Mouse (Mus musculus): Measurements from ENCODE around the gene Msx1. TPM values are rescaled to one million over a fixed set of nuclear protein-coding genes. Genes with fewer than 3 reads are reported as not detected.

The Msx1 gene
- polyA plus RNA-seq, 1 experiment from 2014 or later = 73.2 TPM

GRCm38 (mm10) chr5:37829296-37829670 lies 4.9 kb upstream of the Msx1 start:
- no peaks in the 10 kb centered on the region for H3K36me3 ChIP-seq (ENCODE audit: control insufficient read depth, insufficient read depth, low read length)
- H3K9me3 ChIP-seq (ENCODE audit: control insufficient read depth, low read length) = peaks cover 5% of the 10 kb centered on the region; the same call in 1 of the 2 replicates
- peaks cover 97% of the 10 kb centered on the region for H3K27me3 ChIP-seq (replicated peaks; ENCODE audit: control insufficient read depth, insufficient read depth, low read length)
- H3K4me2 ChIP-seq (ENCODE audit: low read depth, low read length) = peak overlapping the region; percentile 78
- peak overlapping the region; percentile 82; the same call in 1 of the 2 replicates for H3K27ac ChIP-seq (replicated peaks; ENCODE audit: low read depth, low read length)
- peak overlapping the region; percentile 92; the same call in 1 of the 2 replicates for H3K9ac ChIP-seq (ENCODE audit: low read depth, low read length)
- H3K4me1 ChIP-seq (ENCODE audit: control insufficient read depth, insufficient read depth, low read length) = peaks cover 10% of the 10 kb centered on the region; the same call in 1 of the 2 replicates
- ATAC-seq (ENCODE audit: low read depth) (no peak), DNase-seq (ENCODE audit: low spot score) (no peak)
- H3K4me3 ChIP-seq (ENCODE audit: low read depth, low read length) = peak overlapping the region; percentile 68; the same call in 1 of the 2 replicates
- 6% methylated on average over 10 of the region's 10 CpGs for WGBS

- Histone ChIP-seq H3K9ac (ENCODE audit: low read depth, low read length) (peak overlapping the region; percentile 92; the same call in 1 of the 2 replicates), H3K4me1 (ENCODE audit: control insufficient read depth, insufficient read depth, low read length) (peaks cover 14% of the 10 kb centered on the region), H3K4me2 (ENCODE audit: low read depth, low read length) (peak overlapping the region; percentile 78), H3K27ac (replicated peaks; ENCODE audit: low read depth, low read length) (peak overlapping the region; percentile 82), H3K9me3 (ENCODE audit: control insufficient read depth, low read length) (peaks cover 5% of the 10 kb centered on the region; the same call in 1 of the 2 replicates), H3K27me3 (replicated peaks; ENCODE audit: control insufficient read depth, insufficient read depth, low read length) (peaks cover 97% of the 10 kb centered on the region), H3K36me3 (ENCODE audit: control insufficient read depth, insufficient read depth, low read length) (no peaks in the 10 kb centered on the region), H3K4me3 (ENCODE audit: low read depth, low read length) (peak overlapping the region; percentile 68)
- DNase-seq (ENCODE audit: low spot score) = no peak
- ATAC-seq (ENCODE audit: low read depth) = no peak
- WGBS = 2% methylated on average over 35 of the region's 35 CpGs
These were observed 4.4 kb upstream of the Msx1 start for GRCm38 (mm10) chr5:37828591-37829295.

- ATAC-seq (ENCODE audit: low read depth) (no peak), DNase-seq (ENCODE audit: low spot score) (no peak)
- peak overlapping the region; percentile 82 for H3K27ac ChIP-seq (replicated peaks; ENCODE audit: low read depth, low read length)
- under 1% methylated on average over 14 of the region's 14 CpGs for WGBS
- peak overlapping the region; percentile 68 for H3K4me3 ChIP-seq (ENCODE audit: low read depth, low read length)
- peaks cover 5% of the 10 kb centered on the region; the same call in 1 of the 2 replicates for H3K9me3 ChIP-seq (ENCODE audit: control insufficient read depth, low read length)
- peaks cover 14% of the 10 kb centered on the region for H3K4me1 ChIP-seq (ENCODE audit: control insufficient read depth, insufficient read depth, low read length)
- peaks cover 92% of the 10 kb centered on the region for H3K27me3 ChIP-seq (replicated peaks; ENCODE audit: control insufficient read depth, insufficient read depth, low read length)
- H3K36me3 ChIP-seq (ENCODE audit: control insufficient read depth, insufficient read depth, low read length) = no peaks in the 10 kb centered on the region
- peak overlapping the region; percentile 78 for H3K4me2 ChIP-seq (ENCODE audit: low read depth, low read length)
- peak overlapping the region; percentile 92; the same call in 1 of the 2 replicates for H3K9ac ChIP-seq (ENCODE audit: low read depth, low read length)
These were observed 3.6 kb upstream of the Msx1 start for GRCm38 (mm10) chr5:37828001-37828400.

- Histone ChIP-seq H3K9me3 (ENCODE audit: control insufficient read depth, low read length) (peaks cover 5% of the 10 kb centered on the region; the same call in 1 of the 2 replicates), H3K27me3 (replicated peaks; ENCODE audit: control insufficient read depth, insufficient read depth, low read length) (peaks cover 88% of the 10 kb centered on the region), H3K4me3 (ENCODE audit: low read depth, low read length) (peak overlapping the region; percentile 68), H3K27ac (replicated peaks; ENCODE audit: low read depth, low read length) (peak overlapping the region; percentile 82), H3K36me3 (ENCODE audit: control insufficient read depth, insufficient read depth, low read length) (no peaks in the 10 kb centered on the region), H3K9ac (ENCODE audit: low read depth, low read length) (peak overlapping the region; percentile 92), H3K4me1 (ENCODE audit: control insufficient read depth, insufficient read depth, low read length) (peaks cover 14% of the 10 kb centered on the region), H3K4me2 (ENCODE audit: low read depth, low read length) (peak overlapping the region; percentile 78)
- ATAC-seq (ENCODE audit: low read depth) (no peak), DNase-seq (ENCODE audit: low spot score) (no peak)
- WGBS = 6% methylated on average over 9 of the region's 9 CpGs
These were observed 3.2 kb upstream of the Msx1 start for GRCm38 (mm10) chr5:37827626-37827950.

GRCm38 (mm10) chr5:37826706-37827625 lies 2.6 kb upstream of the Msx1 start:
- Histone ChIP-seq H3K9me3 (ENCODE audit: control insufficient read depth, low read length) (peaks cover 5% of the 10 kb centered on the region; the same call in 1 of the 2 replicates), H3K9ac (ENCODE audit: low read depth, low read length) (peak overlapping the region; percentile 92), H3K4me1 (ENCODE audit: control insufficient read depth, insufficient read depth, low read length) (peaks cover 14% of the 10 kb centered on the region), H3K27me3 (replicated peaks; ENCODE audit: control insufficient read depth, insufficient read depth, low read length) (peaks cover 86% of the 10 kb centered on the region), H3K4me2 (ENCODE audit: low read depth, low read length) (peak overlapping the region; percentile 78), H3K4me3 (ENCODE audit: low read depth, low read length) (peak overlapping the region; percentile 68), H3K36me3 (ENCODE audit: control insufficient read depth, insufficient read depth, low read length) (no peaks in the 10 kb centered on the region), H3K27ac (replicated peaks; ENCODE audit: low read depth, low read length) (peak overlapping the region; percentile 82)
- 1% methylated on average over 56 of the region's 59 CpGs for WGBS
- ATAC-seq (ENCODE audit: low read depth) (no peak), DNase-seq (ENCODE audit: low spot score) (no peak)

GRCm38 (mm10) chr5:37825611-37826445 lies 1.4 kb upstream of the Msx1 start:
- 3% methylated on average over 37 of the region's 37 CpGs for WGBS
- ATAC-seq (ENCODE audit: low read depth) (no peak), DNase-seq (ENCODE audit: low spot score) (no peak)
- Histone ChIP-seq H3K9me3 (ENCODE audit: control insufficient read depth, low read length) (peaks cover 5% of the 10 kb centered on the region; the same call in 1 of the 2 replicates), H3K4me2 (ENCODE audit: low read depth, low read length) (peak overlapping the region; percentile 78), H3K4me1 (ENCODE audit: control insufficient read depth, insufficient read depth, low read length) (peaks cover 14% of the 10 kb centered on the region), H3K27me3 (replicated peaks; ENCODE audit: control insufficient read depth, insufficient read depth, low read length) (peaks cover 84% of the 10 kb centered on the region), H3K27ac (replicated peaks; ENCODE audit: low read depth, low read length) (peak overlapping the region; percentile 82), H3K9ac (ENCODE audit: low read depth, low read length) (peak overlapping the region; percentile 92), H3K4me3 (ENCODE audit: low read depth, low read length) (peak overlapping the region; percentile 68), H3K36me3 (ENCODE audit: control insufficient read depth, insufficient read depth, low read length) (no peaks in the 10 kb centered on the region)

- Histone ChIP-seq H3K4me3 (ENCODE audit: low read depth, low read length) (peak overlapping the region; percentile 68), H3K36me3 (ENCODE audit: control insufficient read depth, insufficient read depth, low read length) (no peaks in the 10 kb centered on the region), H3K4me1 (ENCODE audit: control insufficient read depth, insufficient read depth, low read length) (peaks cover 14% of the 10 kb centered on the region), H3K9ac (ENCODE audit: low read depth, low read length) (peak overlapping the region; percentile 92), H3K4me2 (ENCODE audit: low read depth, low read length) (peak overlapping the region; percentile 78), H3K9me3 (ENCODE audit: control insufficient read depth, low read length) (peaks cover 5% of the 10 kb centered on the region; the same call in 1 of the 2 replicates), H3K27ac (replicated peaks; ENCODE audit: low read depth, low read length) (peak overlapping the region; percentile 82), H3K27me3 (replicated peaks; ENCODE audit: control insufficient read depth, insufficient read depth, low read length) (peaks cover 82% of the 10 kb centered on the region)
- DNase-seq (ENCODE audit: low spot score) (no peak), ATAC-seq (ENCODE audit: low read depth) (no peak)
- WGBS = 10% methylated on average over 7 of the region's 7 CpGs
These were observed 773 bp upstream of the Msx1 start for GRCm38 (mm10) chr5:37825111-37825600.
